8 mouse cellular contexts compared by ENCODE assay signal in genomic region chr6:90508197-90508624, GRCm38 (mm10). TPM values are rescaled to one million over a fixed set of nuclear protein-coding genes. Genes with fewer than 3 reads are reported as not detected.
A peak's percentile ranks its signal among the peaks of the same experiment; 100 is the strongest.
DNase-seq lines count a peak whose midpoint lies in the region; ATAC-seq and TF ChIP-seq lines count a peak whose summit lies in the region.

No protein-coding gene starts in this region.

- no peak overlapping the region for H3K27ac ChIP-seq in cerebellum, adult 2 months (ENCODE audit: insufficient read depth, low read length)
- 0 out of 2 replicates have a peak overlapping the region, but pooled peaks have one; percentile 29 for H3K27ac ChIP-seq in intestine, embryonic 16.5 days (ENCODE audit: low read length)
- no peak overlapping the region for H3K27ac ChIP-seq in limb, embryonic 14.5 days (replicated peaks; ENCODE audit: low read depth, low read length)
- peak overlapping the region; percentile 81; the same call in 1 of the 2 replicates for H3K27ac ChIP-seq in neural tube, embryonic 15.5 days (replicated peaks)

- H3K9ac ChIP-seq in intestine, embryonic 16.5 days (ENCODE audit: low read depth, low read length) = no peak overlapping the region
- no peak overlapping the region for H3K9ac ChIP-seq in limb, embryonic 14.5 days (ENCODE audit: low read depth, low read length, severe bottlenecking)
- H3K9ac ChIP-seq in neural tube, embryonic 15.5 days (replicated peaks) = no peak overlapping the region

- H3K27me3 ChIP-seq in cerebellum, adult 2 months (ENCODE audit: control insufficient read depth, insufficient read depth, low read length) = no peaks in the 10 kb centered on the region
- no peaks in the 10 kb centered on the region for H3K27me3 ChIP-seq in intestine, embryonic 16.5 days (replicated peaks; ENCODE audit: control insufficient read depth, insufficient read depth, low read length)
- H3K27me3 ChIP-seq in limb, embryonic 14.5 days (ENCODE audit: control insufficient read depth, insufficient read depth, low read length) = no peaks in the 10 kb centered on the region
- H3K27me3 ChIP-seq in neural tube, embryonic 15.5 days (replicated peaks) = no peaks in the 10 kb centered on the region

- ATAC-seq in intestine, embryonic 16.5 days = peak; percentile 67
- peak; percentile 64 for ATAC-seq in limb, embryonic 14.5 days (ENCODE audit: low FRiP score, low read depth)
- ATAC-seq in neural tube, embryonic 15.5 days (ENCODE audit: low FRiP score) = peak; percentile 70; the same call in 1 of the 2 replicates
- ATAC-seq in granulocyte monocyte progenitor cell, adult 5-6 weeks (replicated peaks; ENCODE audit: poor library complexity, severe bottlenecking) = no peak

- H3K4me3 ChIP-seq in cerebellum, adult 2 months (replicated peaks; ENCODE audit: insufficient read depth, low read depth, low read length) = no peak overlapping the region
- H3K4me3 ChIP-seq in intestine, embryonic 16.5 days (ENCODE audit: low read length) = no peak overlapping the region
- H3K4me3 ChIP-seq in limb, embryonic 14.5 days (replicated peaks; ENCODE audit: low read length) = no peak overlapping the region
- no peak overlapping the region for H3K4me3 ChIP-seq in neural tube, embryonic 15.5 days (replicated peaks)

- WGBS in cerebellum, adult 2 months = 55% methylated on average over 4 of the region's 4 CpGs
- WGBS in intestine, embryonic 16.5 days = 33% methylated on average over 4 of the region's 4 CpGs
- 30% methylated on average over 4 of the region's 4 CpGs for WGBS in limb, embryonic 14.5 days
- WGBS in neural tube, embryonic 15.5 days = 63% methylated on average over 4 of the region's 4 CpGs

- no peak overlapping the region for H3K4me2 ChIP-seq in intestine, embryonic 16.5 days (ENCODE audit: low read depth, low read length)
- H3K4me2 ChIP-seq in limb, embryonic 14.5 days (replicated peaks; ENCODE audit: low read depth, low read length, severe bottlenecking) = no peak overlapping the region
- H3K4me2 ChIP-seq in neural tube, embryonic 15.5 days = no peak overlapping the region

- H3K36me3 ChIP-seq in intestine, embryonic 16.5 days (ENCODE audit: control insufficient read depth, insufficient read depth, low read length) = no peaks in the 10 kb centered on the region
- no peaks in the 10 kb centered on the region for H3K36me3 ChIP-seq in limb, embryonic 14.5 days (ENCODE audit: control insufficient read depth, insufficient read depth, low read length)
- no peaks in the 10 kb centered on the region for H3K36me3 ChIP-seq in neural tube, embryonic 15.5 days

- no peak for TF ChIP-seq POLR2A in cerebellum, adult 2 months (IDR thresholded peaks at IDR 0.05; ENCODE audit: borderline replicate concordance, insufficient read depth, low read length)
- TF ChIP-seq POLR2A in limb, embryonic 14.5 days (IDR thresholded peaks at IDR 0.05; ENCODE audit: borderline replicate concordance, extremely low read depth, insufficient read depth, insufficient read length) = no peak

- peak; percentile 39 to 49 for DNase-seq in cerebellum, adult 2 months
- no peak for DNase-seq in cerebellum, adult 11-12 months
- peak; percentile 21 to 72 for DNase-seq in adrenal gland, postnatal 36 days
- DNase-seq in gastrocnemius, postnatal 25 days = peak; percentile 76
- DNase-seq in limb, embryonic 14.5 days (ENCODE audit: low spot score) = peak; percentile 20

- H3K4me1 ChIP-seq in cerebellum, adult 2 months (ENCODE audit: control insufficient read depth, insufficient read depth, low read length) = peaks cover 15% of the 10 kb centered on the region
- H3K4me1 ChIP-seq in intestine, embryonic 16.5 days (ENCODE audit: control insufficient read depth, insufficient read depth, low read length) = peaks cover 28% of the 10 kb centered on the region
- peaks cover 28% of the 10 kb centered on the region for H3K4me1 ChIP-seq in limb, embryonic 14.5 days (ENCODE audit: control insufficient read depth, insufficient read depth, low read length)
- H3K4me1 ChIP-seq in neural tube, embryonic 15.5 days = peaks cover 32% of the 10 kb centered on the region

- no peak for TF ChIP-seq CTCF in cerebellum, adult 2 months (IDR thresholded peaks at IDR 0.05; ENCODE audit: borderline replicate concordance, insufficient read depth, low read depth, low read length)

- no peaks in the 10 kb centered on the region for H3K9me3 ChIP-seq in intestine, embryonic 16.5 days (ENCODE audit: control insufficient read depth, low read length)
- no peaks in the 10 kb centered on the region for H3K9me3 ChIP-seq in limb, embryonic 14.5 days (ENCODE audit: control insufficient read depth, low read length)
- no peaks in the 10 kb centered on the region for H3K9me3 ChIP-seq in neural tube, embryonic 15.5 days (replicated peaks)

RNA-seq across cellular contexts. Expression of gene Aldh1l1, which starts 22.0 kb away (rescaled TPM):
- polyA plus RNA-seq in cerebellum, adult 2 months (2012; rRNA removed) = 50.1 and 56.3 TPM in 2 replicates
- 100 to 1,000 TPM; 136 to 172 TPM for total RNA-seq in adrenal gland, postnatal 36 days (2021)
- 1 to 10 TPM; 5.0 to 7.6 TPM for total RNA-seq in gastrocnemius, postnatal 25 days (2021)
- 27.4 and 32.7 TPM in 2 replicates for polyA plus RNA-seq in intestine, embryonic 16.5 days (2015; fragmentation: Nextera tagmentation; extraction: Ambion mirVana)
- polyA plus RNA-seq in limb, embryonic 14.5 days (2012; rRNA removed) = 1.3 and 1.5 TPM in 2 replicates
- polyA plus RNA-seq in limb, embryonic 14.5 days (2014; fragmentation: Nextera tagmentation; extraction: Ambion mirVana) = 1.4 and 2.1 TPM in 2 replicates
- polyA plus RNA-seq in neural tube, embryonic 15.5 days (2015; fragmentation: Nextera tagmentation; extraction: Ambion mirVana) = 60.1 and 68.2 TPM in 2 replicates
- total RNA-seq in granulocyte monocyte progenitor cell, adult 5-6 weeks (2014; fragmentation: Nextera tagmentation) = 4.0 and 9.5 TPM in 2 replicates
- total RNA-seq in granulocyte monocyte progenitor cell, adult 5-6 weeks (2017) = 2.6 and 2.8 TPM in 2 replicates

RNA-seq across cellular contexts. Expression of gene Klf15, which starts 45.8 kb away (rescaled TPM):
- polyA plus RNA-seq in cerebellum, adult 2 months (2012; rRNA removed) = 26.1 and 28.4 TPM in 2 replicates
- total RNA-seq in adrenal gland, postnatal 36 days (2021) = 10 to 100 TPM; 31.8 to 35.7 TPM
- total RNA-seq in gastrocnemius, postnatal 25 days (2021) = 10 to 100 TPM; 29.8 to 33.3 TPM
- polyA plus RNA-seq in intestine, embryonic 16.5 days (2015; fragmentation: Nextera tagmentation; extraction: Ambion mirVana) = 5.9 and 6.3 TPM in 2 replicates
- polyA plus RNA-seq in limb, embryonic 14.5 days (2012; rRNA removed) = 7.0 TPM in 2 replicates
- 4.4 and 5.3 TPM in 2 replicates for polyA plus RNA-seq in limb, embryonic 14.5 days (2014; fragmentation: Nextera tagmentation; extraction: Ambion mirVana)
- polyA plus RNA-seq in neural tube, embryonic 15.5 days (2015; fragmentation: Nextera tagmentation; extraction: Ambion mirVana) = 16.9 and 18.5 TPM in 2 replicates
- total RNA-seq in granulocyte monocyte progenitor cell, adult 5-6 weeks (2014; fragmentation: Nextera tagmentation) = not detected in 2 replicates
- not detected in 2 replicates for total RNA-seq in granulocyte monocyte progenitor cell, adult 5-6 weeks (2017)

Comparison
In these comparisons a context has a peak if more than half of its experiments do, and no peak if none do; other contexts are left out.
1. H3K27ac ChIP-seq: peak in intestine, embryonic 16.5 days (single experiment) and neural tube, embryonic 15.5 days (single experiment); none in cerebellum, adult 2 months (single experiment) and limb, embryonic 14.5 days (single experiment).